Mouse (Mus musculus): Measurements from ENCODE around the gene Clstn2. TPM values are rescaled to one million over a fixed set of nuclear protein-coding genes. Genes with fewer than 3 reads are reported as not detected.

The Clstn2 gene
- polyA plus RNA-seq, 1 experiment, result 1.9 TPM

GRCm38 (mm10) chr9:97679878-97680277 is 353.1 kb downstream of the Clstn2 start:
- H3K36me3 ChIP-seq (ENCODE audit: control insufficient read depth, insufficient read depth, low read length), result no peaks in the 10 kb centered on the region
- TF ChIP-seq CTCF (conservative IDR thresholded peaks at IDR 0.05; ENCODE audit: insufficient read depth, insufficient read length, low read depth, low read length) (no peak), POLR2A (IDR thresholded peaks at IDR 0.05; ENCODE audit: low read depth, low read length) (no peak)
- H3K27ac ChIP-seq (ENCODE audit: insufficient read depth, low read depth, low read length), result no peak overlapping the region
- H3K27me3 ChIP-seq (replicated peaks; ENCODE audit: control insufficient read depth, insufficient read depth, low read length), result no peaks in the 10 kb centered on the region
- H3K4me3 ChIP-seq (ENCODE audit: insufficient read depth, low read depth, low read length), result no peak overlapping the region
- no peak for DNase-seq
- no peaks in the 10 kb centered on the region for H3K4me1 ChIP-seq (ENCODE audit: control insufficient read depth, insufficient read depth, low read length)

GRCm38 (mm10) chr9:97679106-97679505 is 353.9 kb downstream of the Clstn2 start:
- WGBS, result 70% methylated on average over 4 of the region's 4 CpGs
- Histone ChIP-seq H3K27ac (ENCODE audit: insufficient read depth, low read depth, low read length) (no peak overlapping the region), H3K27me3 (replicated peaks; ENCODE audit: control insufficient read depth, insufficient read depth, low read length) (no peaks in the 10 kb centered on the region), H3K4me1 (ENCODE audit: control insufficient read depth, insufficient read depth, low read length) (no peaks in the 10 kb centered on the region), H3K4me3 (ENCODE audit: insufficient read depth, low read depth, low read length) (no peak overlapping the region), H3K36me3 (ENCODE audit: control insufficient read depth, insufficient read depth, low read length) (no peaks in the 10 kb centered on the region)
- TF ChIP-seq CTCF (conservative IDR thresholded peaks at IDR 0.05; ENCODE audit: insufficient read depth, insufficient read length, low read depth, low read length), result no peak
- TF ChIP-seq POLR2A (IDR thresholded peaks at IDR 0.05; ENCODE audit: low read depth, low read length), result no peak
- DNase-seq, result no peak

GRCm38 (mm10) chr9:97677075-97677474 is 355.9 kb downstream of the Clstn2 start:
- no peak overlapping the region for H3K27ac ChIP-seq (ENCODE audit: insufficient read depth, low read depth, low read length)
- no peaks in the 10 kb centered on the region for H3K27me3 ChIP-seq (replicated peaks; ENCODE audit: control insufficient read depth, insufficient read depth, low read length)
- H3K4me1 ChIP-seq (ENCODE audit: control insufficient read depth, insufficient read depth, low read length), result no peaks in the 10 kb centered on the region
- 41% methylated on average over 3 of the region's 3 CpGs for WGBS
- H3K4me3 ChIP-seq (ENCODE audit: insufficient read depth, low read depth, low read length), result no peak overlapping the region
- no peak for DNase-seq
- no peaks in the 10 kb centered on the region for H3K36me3 ChIP-seq (ENCODE audit: control insufficient read depth, insufficient read depth, low read length)
- TF ChIP-seq CTCF (conservative IDR thresholded peaks at IDR 0.05; ENCODE audit: insufficient read depth, insufficient read length, low read depth, low read length), result no peak

GRCm38 (mm10) chr9:97672681-97673080 is 360.3 kb downstream of the Clstn2 start:
- TF ChIP-seq POLR2A (IDR thresholded peaks at IDR 0.05; ENCODE audit: low read depth, low read length) (no peak), CTCF (conservative IDR thresholded peaks at IDR 0.05; ENCODE audit: insufficient read depth, insufficient read length, low read depth, low read length) (no peak)
- Histone ChIP-seq H3K36me3 (ENCODE audit: control insufficient read depth, insufficient read depth, low read length) (no peaks in the 10 kb centered on the region), H3K4me3 (ENCODE audit: insufficient read depth, low read depth, low read length) (no peak overlapping the region), H3K27ac (ENCODE audit: insufficient read depth, low read depth, low read length) (no peak overlapping the region), H3K27me3 (replicated peaks; ENCODE audit: control insufficient read depth, insufficient read depth, low read length) (no peaks in the 10 kb centered on the region), H3K4me1 (ENCODE audit: control insufficient read depth, insufficient read depth, low read length) (no peaks in the 10 kb centered on the region)
- WGBS, result 62% methylated on average over 5 of the region's 5 CpGs
- DNase-seq, result no peak

DNA sequence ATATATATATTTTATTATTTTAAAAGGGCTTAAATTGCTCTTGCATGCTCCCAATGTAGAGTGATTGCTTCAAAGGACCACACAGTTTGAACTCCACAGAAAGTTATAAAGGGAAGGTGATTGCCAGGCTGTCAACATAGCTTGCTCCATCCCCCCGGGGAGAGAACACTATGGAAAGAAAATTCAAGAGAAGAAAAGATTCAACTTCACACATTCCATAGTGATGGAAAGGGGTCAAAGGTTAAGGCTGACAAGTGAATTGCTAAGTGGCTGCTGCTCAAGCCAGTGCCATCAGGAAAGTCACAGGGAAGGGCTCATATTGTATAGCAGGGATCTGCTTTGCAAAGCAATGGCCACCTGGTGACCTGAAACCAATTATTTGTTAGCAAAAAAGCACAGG is 360.8 kb downstream of the Clstn2 start:
- WGBS, result 42% methylated on average over 1 of the region's 1 CpGs
- Histone ChIP-seq H3K4me1 (ENCODE audit: control insufficient read depth, insufficient read depth, low read length) (no peaks in the 10 kb centered on the region), H3K27ac (ENCODE audit: insufficient read depth, low read depth, low read length) (no peak overlapping the region), H3K36me3 (ENCODE audit: control insufficient read depth, insufficient read depth, low read length) (no peaks in the 10 kb centered on the region), H3K4me3 (ENCODE audit: insufficient read depth, low read depth, low read length) (no peak overlapping the region), H3K27me3 (replicated peaks; ENCODE audit: control insufficient read depth, insufficient read depth, low read length) (no peaks in the 10 kb centered on the region)
- TF ChIP-seq POLR2A (IDR thresholded peaks at IDR 0.05; ENCODE audit: low read depth, low read length), result no peak
- no peak for TF ChIP-seq CTCF (conservative IDR thresholded peaks at IDR 0.05; ENCODE audit: insufficient read depth, insufficient read length, low read depth, low read length)
- no peak for DNase-seq

DNA sequence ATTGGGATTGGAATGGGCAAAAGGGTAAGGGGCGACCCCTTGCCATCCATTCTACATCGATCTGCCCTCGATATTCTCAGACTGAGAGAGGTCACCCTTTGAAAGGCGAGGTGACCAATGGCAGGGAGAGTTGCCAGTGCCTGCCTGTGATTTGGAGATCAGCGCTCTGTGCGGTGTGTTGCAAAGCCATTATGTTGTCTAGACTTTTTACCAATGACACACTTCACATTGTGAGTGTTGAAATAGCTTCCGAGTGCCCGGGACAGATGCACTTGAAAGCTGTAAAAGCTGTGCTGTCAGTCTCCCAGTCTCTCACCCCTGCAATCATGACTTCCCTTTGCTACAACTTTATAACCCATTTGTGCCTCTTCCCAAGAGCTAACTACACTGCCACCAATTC is 362.3 kb downstream of the Clstn2 start:
- DNase-seq, result no peak
- Histone ChIP-seq H3K27ac (ENCODE audit: insufficient read depth, low read depth, low read length) (no peak overlapping the region), H3K4me3 (ENCODE audit: insufficient read depth, low read depth, low read length) (no peak overlapping the region), H3K36me3 (ENCODE audit: control insufficient read depth, insufficient read depth, low read length) (no peaks in the 10 kb centered on the region), H3K4me1 (ENCODE audit: control insufficient read depth, insufficient read depth, low read length) (no peaks in the 10 kb centered on the region), H3K27me3 (replicated peaks; ENCODE audit: control insufficient read depth, insufficient read depth, low read length) (no peaks in the 10 kb centered on the region)
- TF ChIP-seq POLR2A (IDR thresholded peaks at IDR 0.05; ENCODE audit: low read depth, low read length) (no peak), CTCF (conservative IDR thresholded peaks at IDR 0.05; ENCODE audit: insufficient read depth, insufficient read length, low read depth, low read length) (no peak)
- 72% methylated on average over 8 of the region's 8 CpGs for WGBS

DNA sequence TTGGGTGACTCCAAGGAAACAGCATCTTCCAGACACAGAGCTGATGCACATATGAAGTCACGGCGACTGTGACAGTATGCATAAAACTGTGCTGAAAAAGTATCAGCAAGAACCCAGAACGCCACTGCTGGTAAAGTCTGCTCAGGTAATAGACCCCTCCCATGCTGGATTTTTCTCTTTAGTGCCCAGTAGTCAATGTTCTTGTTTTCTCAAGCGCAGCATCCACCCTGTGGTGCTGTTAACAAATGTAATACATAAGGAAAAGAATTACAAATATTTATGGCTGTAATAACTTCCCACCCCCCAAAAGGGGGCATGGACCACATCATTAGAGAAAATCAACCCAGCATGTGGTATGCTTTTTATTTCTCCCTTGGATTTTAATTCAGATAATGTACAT is 372.0 kb downstream of the Clstn2 start:
- no peak overlapping the region for H3K27ac ChIP-seq (ENCODE audit: insufficient read depth, low read depth, low read length)
- TF ChIP-seq POLR2A (IDR thresholded peaks at IDR 0.05; ENCODE audit: low read depth, low read length) (no peak), CTCF (conservative IDR thresholded peaks at IDR 0.05; ENCODE audit: insufficient read depth, insufficient read length, low read depth, low read length) (no peak)
- no peaks in the 10 kb centered on the region for H3K4me1 ChIP-seq (ENCODE audit: control insufficient read depth, insufficient read depth, low read length)
- H3K4me3 ChIP-seq (ENCODE audit: insufficient read depth, low read depth, low read length), result no peak overlapping the region
- H3K27me3 ChIP-seq (replicated peaks; ENCODE audit: control insufficient read depth, insufficient read depth, low read length), result no peaks in the 10 kb centered on the region
- no peak for DNase-seq
- no peaks in the 10 kb centered on the region for H3K36me3 ChIP-seq (ENCODE audit: control insufficient read depth, insufficient read depth, low read length)
- 80% methylated on average over 4 of the region's 4 CpGs for WGBS

- Histone ChIP-seq H3K36me3 (ENCODE audit: control insufficient read depth, insufficient read depth, low read length) (no peaks in the 10 kb centered on the region), H3K4me3 (ENCODE audit: insufficient read depth, low read depth, low read length) (no peak overlapping the region), H3K27ac (ENCODE audit: insufficient read depth, low read depth, low read length) (no peak overlapping the region), H3K4me1 (ENCODE audit: control insufficient read depth, insufficient read depth, low read length) (no peaks in the 10 kb centered on the region), H3K27me3 (replicated peaks; ENCODE audit: control insufficient read depth, insufficient read depth, low read length) (no peaks in the 10 kb centered on the region)
- TF ChIP-seq CTCF (conservative IDR thresholded peaks at IDR 0.05; ENCODE audit: insufficient read depth, insufficient read length, low read depth, low read length), result no peak
- no peak for TF ChIP-seq POLR2A (IDR thresholded peaks at IDR 0.05; ENCODE audit: low read depth, low read length)
- no peak for DNase-seq
- 70% methylated on average over 3 of the region's 3 CpGs for WGBS
These were observed 374.2 kb downstream of the Clstn2 start for GRCm38 (mm10) chr9:97658736-97659135.
